Mouse (Mus musculus) cortical plate, adult 2 months (tissue): ENCODE data around the gene Slc43a1.

Source experiments
- CTCF ChIP-seq: fragments of 200-500 bp; IDR thresholded peaks from 2 replicates; pipeline ENCODE4 v1.5.1; 2011; ENCODE audit warnings: mild to moderate bottlenecking, control low read depth, low read length; ENCODE audit not compliant: insufficient read depth; ENCODE audit errors: extremely low read depth
- POLR2A ChIP-seq: fragments of 200-500 bp; IDR thresholded peaks from 2 replicates; pipeline ENCODE4 v1.6.1; 2011; ENCODE audit warnings: mild to moderate bottlenecking, low read length, control low read depth; ENCODE audit not compliant: insufficient read depth; ENCODE audit errors: extremely low read depth

GRCm38 (mm10) chr2:84872105-84872716, 33.6 kb downstream of the Slc43a1 start:
- no peak for TF ChIP-seq POLR2A
- no peak for TF ChIP-seq CTCF
